Mouse (Mus musculus): ENCODE measurements around the gene D930020B18Rik. TPM values are rescaled to one million over a fixed set of nuclear protein-coding genes. Genes with fewer than 3 reads are reported as not detected.

Gene D930020B18Rik
- total and polyA plus RNA-seq, 3 experiments, result not detected

- TF ChIP-seq POLR2A (IDR thresholded peaks at IDR 0.05; ENCODE audit: low read depth, low read length) (no peak), UBTF (IDR thresholded peaks at IDR 0.05; ENCODE audit: low read depth, low read length) (no peak), MAX (IDR thresholded peaks at IDR 0.05; ENCODE audit: low read length) (no peak), ZMIZ1 (IDR thresholded peaks at IDR 0.05; ENCODE audit: low read depth, low read length) (no peak), CTCF (conservative IDR thresholded peaks at IDR 0.05 in 1 of 2, IDR thresholded peaks at IDR 0.05 in 1 of 2; ENCODE audit: low read depth in 2 of 2, low read length in 2 of 2) (no peak), MEF2A (IDR thresholded peaks at IDR 0.05; ENCODE audit: borderline replicate concordance, low read depth, low read length) (no peak), SIN3A (IDR thresholded peaks at IDR 0.05; ENCODE audit: low read length) (no peak), GABPA (IDR thresholded peaks at IDR 0.05; ENCODE audit: insufficient replicate concordance, low read depth, low read length) (no peak), BHLHE40 (IDR thresholded peaks at IDR 0.05; ENCODE audit: low read depth, low read length) (no peak), NRF1 (IDR thresholded peaks at IDR 0.05; ENCODE audit: low read depth, low read length) (no peak), ZC3H11A (IDR thresholded peaks at IDR 0.05; ENCODE audit: low read depth, low read length) (no peak), EP300 (IDR thresholded peaks at IDR 0.05; ENCODE audit: low read length) (no peak), CHD1 (IDR thresholded peaks at IDR 0.05; ENCODE audit: low read depth, low read length) (no peak), TBP (conservative IDR thresholded peaks at IDR 0.05; ENCODE audit: low read depth, low read length) (no peak), ELF1 (IDR thresholded peaks at IDR 0.05; ENCODE audit: low read depth, low read length) (no peak), ZKSCAN1 (IDR thresholded peaks at IDR 0.05; ENCODE audit: borderline replicate concordance, low read depth, low read length) (no peak), USF1 (IDR thresholded peaks at IDR 0.05; ENCODE audit: low read depth, low read length) (no peak)
- dilution Hi-C loops (cut with MboI; ENCODE audit: extremely low pct_ligation_motif_present, extremely low pct_unique_long_range_greater_than_20kb, low sequenced_read_pairs), result no loop called here
These were observed 79.3 kb downstream of the D930020B18Rik start for GRCm38 (mm10) chr10:121720701-121721100.

GRCm38 (mm10) chr10:121726505-121726904, 85.1 kb downstream of the D930020B18Rik start:
- no peak for DNase-seq (ENCODE audit: extremely low read depth)
- TF ChIP-seq KAT2A (IDR thresholded peaks at IDR 0.05; ENCODE audit: insufficient replicate concordance, low read length) (no peak), PAX5 (IDR thresholded peaks at IDR 0.05; ENCODE audit: low read length) (no peak), POLR2A (IDR thresholded peaks at IDR 0.05; ENCODE audit: low read depth, low read length) (no peak), ELF1 (IDR thresholded peaks at IDR 0.05; ENCODE audit: low read depth, low read length) (no peak), JUN (IDR thresholded peaks at IDR 0.05; ENCODE audit: insufficient read depth, low read depth, low read length) (no peak)
- H3K4me3 ChIP-seq (replicated peaks in 1 of 3; ENCODE audit: low read depth in 2 of 3, low read length in 2 of 3, poor library complexity in 1 of 3), result no peak overlapping the region
- H3K9ac ChIP-seq (ENCODE audit: insufficient read depth, low read depth), result no peak overlapping the region
- no peaks in the 10 kb centered on the region for H3K36me3 ChIP-seq (replicated peaks in 1 of 2; ENCODE audit: control insufficient read depth in 1 of 2, insufficient read depth in 1 of 2, low read length in 1 of 2)
- in situ Hi-C loops (cut with MboI; ENCODE audit: low pct_ligation_motif_present, low pct_unique_long_range_greater_than_20kb, low sequenced_read_pairs) (no loop called here), dilution Hi-C loops (cut with MboI; ENCODE audit: extremely low pct_ligation_motif_present, extremely low pct_unique_long_range_greater_than_20kb, low sequenced_read_pairs) (no loop called here)
- no peaks in the 10 kb centered on the region for H3K27me3 ChIP-seq (replicated peaks)
- no peaks in the 10 kb centered on the region for H3K79me2 ChIP-seq (replicated peaks; ENCODE audit: control insufficient read depth, extremely low read depth, insufficient read depth, poor library complexity, severe bottlenecking)
- no peak overlapping the region for H3K4me2 ChIP-seq (ENCODE audit: insufficient read depth, low read depth, poor library complexity, severe bottlenecking)
- no peak overlapping the region for H3K27ac ChIP-seq (ENCODE audit: insufficient read depth, low read depth)
- H3K9me3 ChIP-seq (replicated peaks; ENCODE audit: low read length), result peaks cover under 1% of the 10 kb centered on the region
- no peaks in the 10 kb centered on the region for H3K4me1 ChIP-seq (ENCODE audit: control insufficient read depth in 1 of 2, insufficient read depth in 2 of 2)

More at GRCm38 (mm10) chr10:121720701-121721100, 79.3 kb downstream of the D930020B18Rik start:
- no peak for DNase-seq (ENCODE audit: extremely low read depth)
- no peak overlapping the region for H3K27ac ChIP-seq (ENCODE audit: insufficient read depth, low read depth)
- H3K4me3 ChIP-seq (replicated peaks in 1 of 3; ENCODE audit: low read depth in 2 of 3, low read length in 2 of 3, poor library complexity in 1 of 3), result no peak overlapping the region
- peaks cover 4% of the 10 kb centered on the region for H3K9me3 ChIP-seq (replicated peaks; ENCODE audit: low read length)
- H3K4me1 ChIP-seq (ENCODE audit: control insufficient read depth in 1 of 2, insufficient read depth in 2 of 2), result no peaks in the 10 kb centered on the region
- no peaks in the 10 kb centered on the region for H3K36me3 ChIP-seq (replicated peaks in 1 of 2; ENCODE audit: control insufficient read depth in 1 of 2, insufficient read depth in 1 of 2, low read length in 1 of 2)
- in situ Hi-C loops (cut with MboI; ENCODE audit: low pct_ligation_motif_present, low pct_unique_long_range_greater_than_20kb, low sequenced_read_pairs), result no loop called here
- H3K27me3 ChIP-seq (replicated peaks), result no peaks in the 10 kb centered on the region
- H3K9ac ChIP-seq (ENCODE audit: insufficient read depth, low read depth), result no peak overlapping the region
- H3K79me2 ChIP-seq (replicated peaks; ENCODE audit: control insufficient read depth, extremely low read depth, insufficient read depth, poor library complexity, severe bottlenecking), result no peaks in the 10 kb centered on the region
- no peak overlapping the region for H3K4me2 ChIP-seq (ENCODE audit: insufficient read depth, low read depth, poor library complexity, severe bottlenecking)

Data from CH12.LX (cell line).